Mouse (Mus musculus) heart, embryonic 14.5 days (tissue): ENCODE results near the gene Trim46. TPM values are rescaled to one million over a fixed set of nuclear protein-coding genes. Genes with fewer than 3 reads are reported as not detected.

Experiments used
- ATAC-seq: fragments of 200-750 bp; cut with Nextera tagmentation; 2 replicates; pipeline ENCODE4 v1.8.0; 2017; ENCODE audit warnings: low read depth, moderate TSS enrichment; ENCODE audit not compliant: insufficient number of reproducible peaks, insufficient read depth, low FRiP score
- H3K27ac ChIP-seq, 2 experiments: fragments of 200-500 bp in 1 of 2; fragments of 300-500 bp in 1 of 2; sonication (generic) in 1 of 2; replicated peaks in 1 of 2; 2 replicates each; pipeline ENCODE4 v1.5.1; 2012 to 2014; ENCODE audit warnings: low read depth in 2 of 2, low read length in 2 of 2, control low read depth in 1 of 2, mild to moderate bottlenecking in 1 of 2, mixed read lengths in 1 of 2; ENCODE audit not compliant: control insufficient read depth in 1 of 2, insufficient read depth in 1 of 2
- H3K27me3 ChIP-seq: fragments of 300-500 bp; sonication (generic); 2 replicates; pipeline ENCODE4 v1.6.1; 2014; ENCODE audit warnings: mild to moderate bottlenecking, low read length, control low read depth; ENCODE audit not compliant: control insufficient read depth, insufficient read depth
- H3K36me3 ChIP-seq: fragments of 300-500 bp; sonication (generic); 2 replicates; pipeline ENCODE4 v1.6.1; 2014; ENCODE audit warnings: mild to moderate bottlenecking, control low read depth, low read length, mixed read lengths; ENCODE audit not compliant: control insufficient read depth, insufficient read depth
- H3K4me1 ChIP-seq, 2 experiments: fragments of 200-500 bp in 1 of 2; fragments of 300-500 bp in 1 of 2; sonication (generic) in 1 of 2; 2 replicates each; pipeline ENCODE4 v1.6.1; 2012 to 2014; ENCODE audit warnings: low read length in 2 of 2, control low read depth in 1 of 2, mixed read lengths in 1 of 2; ENCODE audit not compliant: control insufficient read depth in 2 of 2, insufficient read depth in 2 of 2
- H3K4me2 ChIP-seq: fragments of 300-500 bp; sonication (generic); 2 replicates; pipeline ENCODE4 v1.6.1; 2014; ENCODE audit warnings: mild to moderate bottlenecking, low read length
- H3K4me3 ChIP-seq, 2 experiments: fragments of 200-500 bp in 1 of 2; fragments of 300-500 bp in 1 of 2; sonication (generic) in 1 of 2; 2 replicates each; pipeline ENCODE4 v1.5.1; 2012 to 2014; ENCODE audit warnings: low read length in 2 of 2, mild to moderate bottlenecking in 2 of 2, control low read depth in 1 of 2, low read depth in 1 of 2, moderate library complexity in 1 of 2; ENCODE audit not compliant: control insufficient read depth in 1 of 2, insufficient read depth in 1 of 2
- H3K9ac ChIP-seq: fragments of 300-500 bp; sonication (generic); 2 replicates; pipeline ENCODE4 v1.6.1; 2014; ENCODE audit warnings: mild to moderate bottlenecking, low read length
- H3K9me3 ChIP-seq: fragments of 300-500 bp; sonication (generic); 2 replicates; pipeline ENCODE4 v1.6.1; 2016; ENCODE audit warnings: low read length, control low read depth; ENCODE audit not compliant: control insufficient read depth
- WGBS: fragments of 180-500 bp; shearing (Covaris S2); extraction: QIAGEN DNeasy Blood & Tissue Kit; methylation state at CpG from one replicate; pipeline ENCODE4 v1.1.7; 2014; 5-methylcytosine and 5-hydroxymethylcytosine counted together
- polyA plus RNA-seq: library from polyadenylated mRNA; unstranded; fragments of >200 nt; fragmentation: Nextera tagmentation; extraction: Ambion mirVana; gene quantifications from 2 replicates; pipeline ENCODE4 v1.2.1, GENCODE M21; 2014

Trim46 gene
- polyA plus RNA-seq, 1 experiment from 2014 or later = 0.95 TPM

GRCm38 (mm10) chr3:89254994-89255393, 8.9 kb upstream of the Trim46 start:
- no peaks in the 10 kb centered on the region; the same call in 1 of the 2 replicates for H3K36me3 ChIP-seq
- 80% methylated on average over 5 of the region's 5 CpGs for WGBS
- peaks cover 3% of the 10 kb centered on the region; the same call in 1 of the 2 replicates for H3K27me3 ChIP-seq
- H3K4me2 ChIP-seq = no peak overlapping the region
- no peaks in the 10 kb centered on the region for H3K9me3 ChIP-seq
- H3K4me3 ChIP-seq = no peak overlapping the region
- no peak for ATAC-seq
- H3K27ac ChIP-seq = no peak overlapping the region
- peaks cover 9 to 11% of the 10 kb centered on the region in 2 experiments for H3K4me1 ChIP-seq
- no peak overlapping the region for H3K9ac ChIP-seq

GRCm38 (mm10) chr3:89251365-89251895, 5.3 kb upstream of the Trim46 start:
- no peaks in the 10 kb centered on the region for H3K9me3 ChIP-seq
- H3K27ac ChIP-seq = peak overlapping the region; percentile 56 to 83
- 0 out of 2 replicates have a peak overlapping the region, but pooled peaks have one; percentile 18 for H3K9ac ChIP-seq
- peaks cover 13 to 17% of the 10 kb centered on the region in 2 experiments for H3K4me1 ChIP-seq
- WGBS = 9% methylated on average over 17 of the region's 17 CpGs
- peaks cover 3% of the 10 kb centered on the region; the same call in 1 of the 2 replicates for H3K27me3 ChIP-seq
- 0 out of 4 replicates have a peak overlapping the region, but pooled peaks of 1 of the 2 experiments have one; percentile 6 for H3K4me3 ChIP-seq
- H3K36me3 ChIP-seq = peaks cover 11% of the 10 kb centered on the region
- ATAC-seq = peak; percentile 66
- H3K4me2 ChIP-seq = peak overlapping the region; percentile 42

- Histone ChIP-seq H3K36me3 (peaks cover 11% of the 10 kb centered on the region), H3K27me3 (peaks cover 3% of the 10 kb centered on the region; the same call in 1 of the 2 replicates), H3K4me3 (no peak overlapping the region), H3K4me2 (no peak overlapping the region), H3K9me3 (no peaks in the 10 kb centered on the region), H3K4me1 (peaks cover 13 to 23% of the 10 kb centered on the region in 2 experiments), H3K27ac (peak overlapping the region; percentile 24 to 42; a peak in 2 of 4 replicates), H3K9ac (no peak overlapping the region)
- ATAC-seq = no peak
- WGBS = 16% methylated on average over 7 of the region's 7 CpGs
These were observed 4.4 kb upstream of the Trim46 start for GRCm38 (mm10) chr3:89250435-89251040.

GRCm38 (mm10) chr3:89247466-89247865, 1.4 kb upstream of the Trim46 start:
- Histone ChIP-seq H3K27ac (no peak overlapping the region), H3K9me3 (no peaks in the 10 kb centered on the region), H3K4me3 (no peak overlapping the region), H3K27me3 (peaks cover 27% of the 10 kb centered on the region), H3K4me1 (peaks cover 18 to 38% of the 10 kb centered on the region in 2 experiments), H3K36me3 (peaks cover 11% of the 10 kb centered on the region), H3K9ac (peak overlapping the region; percentile 84), H3K4me2 (peak overlapping the region; percentile 88)
- ATAC-seq = no peak
- WGBS = 76% methylated on average over 4 of the region's 4 CpGs

- H3K27ac ChIP-seq = peak within 1 kb of the TSS; percentile 18 to 75
- H3K4me1 ChIP-seq = peaks cover 10 to 29% of the 10 kb centered on the region in 2 experiments
- peaks cover 25% of the 10 kb centered on the region for H3K27me3 ChIP-seq
- H3K4me2 ChIP-seq = peak within 1 kb of the TSS; percentile 88
- no peaks in the 10 kb centered on the region for H3K9me3 ChIP-seq
- peaks cover 11% of the 10 kb centered on the region for H3K36me3 ChIP-seq
- ATAC-seq = 0 out of 2 replicates have a peak, but pooled peaks have one; percentile 10
- peak within 1 kb of the TSS; percentile 84 for H3K9ac ChIP-seq
- 5% methylated on average over 20 of the region's 20 CpGs for WGBS
- peak within 1 kb of the TSS; percentile 69 to 88 for H3K4me3 ChIP-seq
These were observed 379 bp downstream of the Trim46 start, which contains the start of gene Krtcap2 for GRCm38 (mm10) chr3:89245688-89246171. TSS of gene Krtcap2 (plus strand) at chr3:89245966.

GRCm38 (mm10) chr3:89244982-89245687, 974 bp downstream of the Trim46 start:
- no peak overlapping the region for H3K27ac ChIP-seq
- peaks cover 8 to 29% of the 10 kb centered on the region in 2 experiments for H3K4me1 ChIP-seq
- no peak for ATAC-seq
- H3K4me2 ChIP-seq = peak overlapping the region; percentile 88
- H3K36me3 ChIP-seq = peaks cover 11% of the 10 kb centered on the region
- peak overlapping the region; percentile 30 to 35 for H3K4me3 ChIP-seq
- H3K9ac ChIP-seq = peak overlapping the region; percentile 52
- no peaks in the 10 kb centered on the region for H3K9me3 ChIP-seq
- peaks cover 25% of the 10 kb centered on the region for H3K27me3 ChIP-seq
- WGBS = under 1% methylated on average over 18 of the region's 26 CpGs

- peak overlapping the region; percentile 27 to 30 for H3K4me3 ChIP-seq
- H3K36me3 ChIP-seq = peaks cover 6% of the 10 kb centered on the region
- ATAC-seq = no peak
- H3K27me3 ChIP-seq = peaks cover 25% of the 10 kb centered on the region
- H3K27ac ChIP-seq = no peak overlapping the region
- 0 out of 2 replicates have a peak overlapping the region, but pooled peaks have one; percentile 21 for H3K9ac ChIP-seq
- no peaks in the 10 kb centered on the region for H3K9me3 ChIP-seq
- peak overlapping the region; percentile 88 for H3K4me2 ChIP-seq
- H3K4me1 ChIP-seq = peaks cover 8 to 29% of the 10 kb centered on the region in 2 experiments
- 13% methylated on average over 25 of the region's 25 CpGs for WGBS
These were observed 1.7 kb downstream of the Trim46 start for GRCm38 (mm10) chr3:89244158-89244981.
